Mouse (Mus musculus): Measurements from ENCODE around the gene Myo6.

GRCm38 (mm10) chr9:80260905-80261304 lies 96.1 kb downstream of the Myo6 start:
- TF ChIP-seq CTCF (conservative IDR thresholded peaks at IDR 0.05; ENCODE audit: low read length): no peak
- TF ChIP-seq POU5F1 (IDR thresholded peaks at IDR 0.05; ENCODE audit: borderline replicate concordance, low read length): no peak
- no peak for TF ChIP-seq NANOG (IDR thresholded peaks at IDR 0.05; ENCODE audit: borderline replicate concordance, low read length)
